Mouse (Mus musculus) small intestine, adult 2 months (tissue): ENCODE results near the gene Lipc. TPM values are rescaled to one million over a fixed set of nuclear protein-coding genes. Genes with fewer than 3 reads are reported as not detected.

Experiments used
- H3K27ac ChIP-seq: fragments of 200-500 bp; 2 replicates; pipeline ENCODE4 v1.5.1; 2012; ENCODE audit warnings: low read depth, low read length, control low read depth, inconsistent platforms; ENCODE audit not compliant: insufficient read depth
- H3K27me3 ChIP-seq: fragments of 200-500 bp; 2 replicates; pipeline ENCODE4 v1.6.1; 2012; ENCODE audit warnings: mild to moderate bottlenecking, moderate library complexity, low read length, inconsistent platforms; ENCODE audit not compliant: control insufficient read depth, insufficient read depth
- H3K36me3 ChIP-seq: fragments of 200-500 bp; 2 replicates; pipeline ENCODE4 v1.6.1; 2012; ENCODE audit warnings: mild to moderate bottlenecking, low read length, control low read depth, inconsistent platforms; ENCODE audit not compliant: control insufficient read depth, insufficient read depth
- H3K4me1 ChIP-seq: fragments of 200-500 bp; 2 replicates; pipeline ENCODE4 v1.6.1; 2012; ENCODE audit warnings: low read length, inconsistent platforms, mixed read lengths; ENCODE audit not compliant: control insufficient read depth, insufficient read depth, insufficient read length
- H3K4me3 ChIP-seq: fragments of 200-500 bp; 2 replicates; pipeline ENCODE4 v1.5.1; 2012; ENCODE audit warnings: low read depth, mild to moderate bottlenecking, control low read depth, inconsistent platforms, low read length, moderate library complexity
- CTCF ChIP-seq: fragments of 200-500 bp; IDR thresholded peaks from 2 replicates; pipeline ENCODE4 v1.5.1; 2012; ENCODE audit warnings: low read depth, mild to moderate bottlenecking, control low read depth, inconsistent platforms, low read length, moderate library complexity, mixed read lengths; ENCODE audit not compliant: insufficient replicate concordance, insufficient read length; ENCODE audit errors: extremely low read depth
- POLR2A ChIP-seq: fragments of 200-500 bp; IDR thresholded peaks from 2 replicates; pipeline ENCODE4 v1.6.1; 2012; ENCODE audit warnings: low read depth, mild to moderate bottlenecking, control low read depth, inconsistent platforms, low read length, moderate library complexity
- WGBS: fragments of 180-500 bp; shearing (Covaris S2); methylation state at CpG from one replicate; pipeline ENCODE4 v1.1.7; 2018; 5-methylcytosine and 5-hydroxymethylcytosine counted together
- polyA plus RNA-seq: library from polyadenylated mRNA; depleted of rRNA; stranded (reverse); fragments of >200 nt; gene quantifications from 2 replicates; pipeline ENCODE4 v1.2.3, GENCODE M21; 2012; rRNA removed

Lipc gene
- polyA plus RNA-seq, 1 experiment: 0.56 TPM

DNA sequence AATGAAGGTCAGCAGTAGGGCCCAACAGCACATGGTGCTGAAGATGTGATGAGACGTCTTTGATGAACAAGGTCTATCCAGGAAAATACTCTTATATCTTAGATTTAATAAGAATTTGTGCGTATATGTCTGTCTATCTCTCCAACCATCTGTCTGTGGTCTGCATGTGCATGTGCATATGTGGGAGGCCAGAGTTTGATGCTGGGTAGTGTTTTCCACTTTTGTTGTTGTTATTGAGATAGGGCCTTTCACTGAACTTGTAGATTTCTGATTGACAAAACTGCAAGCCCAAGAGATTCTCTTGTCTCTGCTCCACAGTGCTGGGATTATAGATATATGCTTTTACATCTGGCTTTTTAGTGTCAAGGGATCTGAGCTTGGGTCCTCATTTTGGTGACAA is 176.5 kb downstream of the Lipc start:
- Histone ChIP-seq H3K36me3 (peaks cover 24% of the 10 kb centered on the region), H3K27me3 (no peaks in the 10 kb centered on the region), H3K4me1 (no peaks in the 10 kb centered on the region), H3K4me3 (no peak overlapping the region), H3K27ac (no peak overlapping the region)
- 94% methylated on average over 2 of the region's 2 CpGs for WGBS
- TF ChIP-seq CTCF (no peak), POLR2A (no peak)

DNA sequence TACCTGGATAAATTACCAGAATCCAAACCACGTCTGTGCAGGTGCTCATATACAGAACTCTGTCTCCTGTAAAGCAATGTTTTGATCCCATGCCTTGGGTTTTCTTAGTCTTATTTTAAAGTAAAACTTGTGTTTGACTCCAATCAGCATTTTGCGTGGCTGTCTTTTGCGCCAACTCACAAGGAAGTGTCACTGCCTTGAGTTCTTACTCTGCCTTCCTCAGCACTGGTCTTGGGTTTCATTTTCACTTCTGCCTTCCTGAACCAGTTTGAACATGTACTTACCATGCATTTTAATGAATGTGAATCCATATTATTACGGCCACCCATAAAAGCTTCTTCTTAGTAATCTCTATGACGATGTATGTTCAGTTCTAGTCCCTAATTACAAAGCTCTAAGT is 191.1 kb downstream of the Lipc start:
- Histone ChIP-seq H3K27ac (peak overlapping the region; percentile 87), H3K27me3 (no peaks in the 10 kb centered on the region), H3K4me1 (peaks cover 7% of the 10 kb centered on the region; the same call in 1 of the 2 replicates), H3K36me3 (peaks cover 28% of the 10 kb centered on the region), H3K4me3 (no peak overlapping the region)
- 23% methylated on average over 5 of the region's 5 CpGs for WGBS
- no peak for TF ChIP-seq POLR2A
- no peak for TF ChIP-seq CTCF

DNA sequence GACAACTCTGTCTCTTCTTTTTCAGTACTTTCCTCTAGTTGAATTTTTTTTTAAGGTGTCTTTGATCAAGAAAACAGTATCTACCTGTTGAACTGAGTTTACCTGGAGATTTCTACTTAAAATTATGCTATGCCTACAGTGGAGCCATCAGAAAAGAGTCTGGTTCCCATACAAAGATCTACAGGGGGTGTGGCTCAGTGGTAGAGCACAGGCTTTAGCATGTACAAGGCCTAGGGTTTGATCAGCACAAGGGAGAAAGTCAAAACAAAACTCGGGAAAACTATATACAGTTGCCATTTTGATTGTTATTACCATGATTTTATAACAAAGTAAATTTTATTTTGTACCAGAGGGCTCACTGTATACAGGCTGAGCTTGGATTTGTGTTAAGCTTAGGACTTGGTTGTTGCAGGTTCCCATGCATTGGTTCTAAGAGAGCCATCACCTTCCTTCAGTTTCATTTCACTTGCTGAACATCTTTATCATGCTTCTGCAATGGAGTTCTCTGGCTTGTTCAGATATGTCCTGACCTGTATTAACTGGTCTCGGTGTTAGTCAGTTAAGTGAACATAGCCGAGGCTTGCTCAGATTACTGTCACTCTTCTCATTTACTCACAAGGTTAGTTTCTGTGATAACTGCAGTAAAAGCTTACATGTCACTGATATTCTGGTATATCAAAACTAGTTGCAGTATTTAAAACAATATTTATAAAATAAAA is 200.4 kb downstream of the Lipc start:
- 92% methylated on average over 3 of the region's 3 CpGs for WGBS
- TF ChIP-seq CTCF (no peak), POLR2A (no peak)
- no peaks in the 10 kb centered on the region for H3K27me3 ChIP-seq
- H3K4me1 ChIP-seq: no peaks in the 10 kb centered on the region
- peaks cover 27% of the 10 kb centered on the region for H3K36me3 ChIP-seq
- no peak overlapping the region for H3K27ac ChIP-seq
- no peak overlapping the region for H3K4me3 ChIP-seq

Other genes starting within 250 kb of the Lipc start
- 0.06 and 0.10 TPM in 2 replicates for gene Aqp9, start 216.5 kb upstream of the Lipc start, polyA plus RNA-seq